Mouse (Mus musculus): ENCODE measurements around the gene Lmcd1. TPM values are rescaled to one million over a fixed set of nuclear protein-coding genes. Genes with fewer than 3 reads are reported as not detected.

Gene Lmcd1
- polyA plus RNA-seq, 1 experiment from 2014 or later, result 13.1 TPM

- Histone ChIP-seq H3K36me3 (no peaks in the 10 kb centered on the region), H3K4me1 (0 out of 2 replicates have a peak, but pooled peaks cover 7% of the 10 kb centered on the region), H3K4me3 (no peak overlapping the region), H3K9ac (no peak overlapping the region), H3K27ac (no peak overlapping the region), H3K9me3 (replicated peaks) (no peaks in the 10 kb centered on the region), H3K27me3 (no peaks in the 10 kb centered on the region), H3K4me2 (replicated peaks) (no peak overlapping the region)
- WGBS, result 59% methylated on average over 11 of the region's 13 CpGs
- ATAC-seq (ENCODE audit: low FRiP score), result no peak
Observed at GRCm38 (mm10) chr6:112375661-112376392, 102.3 kb downstream of the Lmcd1 start.

GRCm38 (mm10) chr6:112379054-112379453 is 105.5 kb downstream of the Lmcd1 start:
- H3K9ac ChIP-seq, result no peak overlapping the region
- H3K4me2 ChIP-seq (replicated peaks), result no peak overlapping the region
- H3K4me3 ChIP-seq, result no peak overlapping the region
- 0 out of 2 replicates have a peak, but pooled peaks cover 7% of the 10 kb centered on the region for H3K4me1 ChIP-seq
- no peaks in the 10 kb centered on the region for H3K9me3 ChIP-seq (replicated peaks)
- no peak overlapping the region for H3K27ac ChIP-seq
- no peaks in the 10 kb centered on the region for H3K27me3 ChIP-seq
- H3K36me3 ChIP-seq, result no peaks in the 10 kb centered on the region
- WGBS, result 94% methylated on average over 9 of the region's 9 CpGs
- no peak for ATAC-seq (ENCODE audit: low FRiP score)

Other genes starting within 250 kb of the Lmcd1 start
- gene Ssu2, start 114.3 kb downstream of the Lmcd1 start, polyA plus RNA-seq (2016; fragmentation: Nextera tagmentation; extraction: Ambion mirVana), result 1.1 and 1.3 TPM in 2 replicates
- 0.61 and 1.7 TPM in 2 replicates for gene Cav3, start 185.7 kb downstream of the Lmcd1 start, polyA plus RNA-seq (2016; fragmentation: Nextera tagmentation; extraction: Ambion mirVana)
- gene Oxtr, start 216.2 kb downstream of the Lmcd1 start, polyA plus RNA-seq (2016; fragmentation: Nextera tagmentation; extraction: Ambion mirVana), result 0.54 and 0.70 TPM in 2 replicates

Data from hindbrain, embryonic 12.5 days (tissue).